Mouse (Mus musculus) CH12F3 (cell line): ENCODE measurements around the gene Bag1.

ENCODE experiments used
- in situ Hi-C: fragments of 300-500 bp; cut with MboI; formaldehyde crosslinking; loops from 2 replicates; pipeline ENCODE4 v1.14.3; 2020; ENCODE audit warnings: low sequenced_read_pairs

Bag1 gene

GRCm38 (mm10) chr4:40889983-40890382, 58.1 kb downstream of the Bag1 start:
- in situ Hi-C loops, result no loop called here

- in situ Hi-C loops, result no loop called here
Observed at GRCm38 (mm10) chr4:40889252-40889651, 58.8 kb downstream of the Bag1 start.

- in situ Hi-C loops, result no loop called here
Observed at GRCm38 (mm10) chr4:40888839-40889238, 59.3 kb downstream of the Bag1 start.
